Mouse (Mus musculus) midbrain, embryonic 13.5 days (tissue): Measurements from ENCODE around the gene Huwe1. TPM values are rescaled to one million over a fixed set of nuclear protein-coding genes. Genes with fewer than 3 reads are reported as not detected.

Experiments used
- ATAC-seq: fragments of 200-750 bp; cut with Nextera tagmentation; 2 replicates; pipeline ENCODE4 v1.8.0; 2017; ENCODE audit warnings: mild to moderate bottlenecking, moderate TSS enrichment, moderate library complexity
- H3K27ac ChIP-seq: fragments of 300-500 bp; sonication (generic); 2 replicates; pipeline ENCODE4 v1.5.1; 2015; ENCODE audit warnings: inconsistent platforms, mild to moderate bottlenecking, moderate library complexity
- H3K27me3 ChIP-seq: fragments of 300-500 bp; sonication (generic); 2 replicates; pipeline ENCODE4 v1.6.1; 2015; ENCODE audit warnings: mild to moderate bottlenecking, inconsistent platforms
- H3K36me3 ChIP-seq: fragments of 300-500 bp; sonication (generic); 2 replicates; pipeline ENCODE4 v1.6.1; 2015; ENCODE audit warnings: mild to moderate bottlenecking, inconsistent platforms
- H3K4me1 ChIP-seq: fragments of 300-500 bp; sonication (generic); replicated peaks from 2 replicates; pipeline ENCODE4 v1.6.1; 2015; ENCODE audit warnings: inconsistent platforms
- H3K4me2 ChIP-seq: fragments of 300-500 bp; sonication (generic); replicated peaks from 2 replicates; pipeline ENCODE4 v1.6.1; 2015; ENCODE audit warnings: moderate library complexity, mild to moderate bottlenecking, inconsistent platforms
- H3K4me3 ChIP-seq: fragments of 300-500 bp; sonication (generic); replicated peaks from 2 replicates; pipeline ENCODE4 v1.5.1; 2015; ENCODE audit warnings: mild to moderate bottlenecking, inconsistent platforms
- H3K9ac ChIP-seq: fragments of 300-500 bp; sonication (generic); replicated peaks from 2 replicates; pipeline ENCODE4 v1.6.1; 2015; ENCODE audit warnings: mild to moderate bottlenecking, inconsistent platforms
- H3K9me3 ChIP-seq: fragments of 300-500 bp; sonication (generic); 2 replicates; pipeline ENCODE4 v1.6.1; 2016; ENCODE audit warnings: mild to moderate bottlenecking, inconsistent platforms
- WGBS: fragments of 180-500 bp; shearing (Covaris S2); methylation state at CpG from one replicate; pipeline ENCODE4 v1.1.7; 2015; 5-methylcytosine and 5-hydroxymethylcytosine counted together
- polyA plus RNA-seq: library from polyadenylated mRNA; unstranded; fragments of >200 nt; fragmentation: Nextera tagmentation; extraction: Ambion mirVana; gene quantifications from 2 replicates; pipeline ENCODE4 v1.2.1, GENCODE M21; 2015

Gene Huwe1
- polyA plus RNA-seq, 1 experiment from 2014 or later = 65.5 TPM

DNA sequence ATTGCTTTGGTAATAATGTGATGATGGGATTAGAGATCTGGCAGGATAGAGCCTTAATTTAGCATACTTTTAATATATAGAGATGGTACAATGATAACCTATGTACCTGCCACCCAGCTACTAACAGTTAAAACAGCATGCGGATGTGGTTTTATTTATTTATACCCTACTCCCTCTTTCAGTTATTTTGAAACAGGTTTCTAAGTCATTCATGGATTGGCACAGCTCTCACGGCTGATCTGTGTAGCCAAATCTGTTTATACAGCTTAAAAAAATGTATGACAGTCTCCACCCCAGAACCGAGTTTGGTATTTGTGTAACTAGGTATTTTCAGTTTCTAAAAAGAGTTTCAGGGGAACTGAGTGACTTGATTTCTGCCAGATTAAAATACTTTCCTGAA is 17.1 kb downstream of the Huwe1 start:
- Histone ChIP-seq H3K27me3 (no peaks in the 10 kb centered on the region; the same call in 1 of the 2 replicates), H3K36me3 (no peaks in the 10 kb centered on the region), H3K9ac (no peak overlapping the region), H3K4me2 (no peak overlapping the region), H3K9me3 (no peaks in the 10 kb centered on the region), H3K27ac (no peak overlapping the region), H3K4me1 (no peaks in the 10 kb centered on the region), H3K4me3 (no peak overlapping the region)
- 93% methylated on average over 3 of the region's 3 CpGs for WGBS
- no peak for ATAC-seq

DNA sequence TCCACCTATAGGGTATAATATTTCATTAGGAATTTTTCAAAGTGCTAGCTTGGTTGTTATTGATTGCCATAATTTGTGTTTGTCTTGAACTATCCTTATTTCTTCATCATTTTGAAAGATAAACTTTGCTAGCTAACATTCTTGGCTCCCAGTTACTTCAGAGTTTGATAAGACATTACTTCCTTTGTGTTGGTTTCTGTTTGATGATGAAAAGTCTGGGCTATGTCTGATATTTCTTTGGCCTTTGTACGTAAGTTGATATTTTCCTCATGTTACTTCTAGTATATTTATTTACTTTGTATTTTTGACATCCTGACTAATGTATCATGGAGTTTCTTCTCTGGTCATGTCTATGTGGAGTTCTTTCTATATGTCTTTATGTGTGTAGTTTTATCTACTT is 28.4 kb downstream of the Huwe1 start:
- no peaks in the 10 kb centered on the region for H3K36me3 ChIP-seq
- 83% methylated on average over 1 of the region's 1 CpGs for WGBS
- H3K4me3 ChIP-seq = no peak overlapping the region

DNA sequence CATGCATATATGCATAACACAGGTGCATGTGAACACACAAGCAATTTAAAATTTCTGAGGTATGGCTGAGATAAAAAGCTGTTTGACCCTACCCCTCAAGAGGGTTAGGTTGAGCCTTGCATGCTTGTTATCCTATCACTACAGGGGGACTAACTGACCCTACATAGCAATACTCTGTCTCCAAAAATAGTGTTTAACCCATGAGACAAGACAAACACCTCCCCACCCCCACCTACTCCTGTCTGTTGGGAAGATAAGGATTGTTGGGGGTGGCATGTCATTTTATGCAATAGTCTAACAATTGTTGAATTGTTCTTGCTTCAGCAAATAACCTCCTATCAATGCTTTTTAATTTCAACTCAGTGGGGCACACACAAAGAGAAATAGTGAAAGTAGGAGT is 30.7 kb downstream of the Huwe1 start:
- no peak overlapping the region for H3K4me3 ChIP-seq
- peaks cover 6% of the 10 kb centered on the region; the same call in 1 of the 2 replicates for H3K27me3 ChIP-seq
- H3K4me1 ChIP-seq = no peaks in the 10 kb centered on the region
- no peak overlapping the region for H3K27ac ChIP-seq
- no peak for ATAC-seq
- H3K36me3 ChIP-seq = no peaks in the 10 kb centered on the region
- no peaks in the 10 kb centered on the region for H3K9me3 ChIP-seq
- H3K9ac ChIP-seq = no peak overlapping the region
- no peak overlapping the region for H3K4me2 ChIP-seq

More for the DNA sequence above, 28.4 kb downstream of the Huwe1 start:
- ATAC-seq = no peak
- Histone ChIP-seq H3K27me3 (peaks cover 6% of the 10 kb centered on the region; the same call in 1 of the 2 replicates), H3K9me3 (no peaks in the 10 kb centered on the region), H3K27ac (no peak overlapping the region), H3K9ac (no peak overlapping the region), H3K4me1 (no peaks in the 10 kb centered on the region), H3K4me2 (no peak overlapping the region)

DNA sequence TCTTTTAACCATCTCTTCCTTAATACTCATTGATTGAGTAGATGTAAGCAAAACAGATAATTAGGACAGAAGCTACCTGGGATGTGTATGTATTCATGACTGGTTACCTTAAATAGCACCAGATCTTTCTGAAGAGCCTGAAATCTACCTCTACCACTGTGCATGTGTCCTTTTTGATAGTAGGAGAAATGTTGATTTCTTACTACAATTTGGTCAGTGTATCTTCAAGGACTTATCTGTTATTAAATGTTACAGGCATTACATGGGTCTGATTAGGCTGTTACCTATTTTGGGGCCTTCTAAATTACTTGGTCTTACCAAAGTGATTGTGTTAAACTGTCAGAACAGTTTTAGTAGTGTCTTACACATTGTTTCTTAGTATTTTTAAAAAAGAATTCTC is 32.4 kb downstream of the Huwe1 start:
- no peaks in the 10 kb centered on the region for H3K36me3 ChIP-seq
- H3K9me3 ChIP-seq = no peaks in the 10 kb centered on the region
- H3K27ac ChIP-seq = no peak overlapping the region
- no peak overlapping the region for H3K4me3 ChIP-seq
- no peaks in the 10 kb centered on the region for H3K4me1 ChIP-seq
- H3K27me3 ChIP-seq = peaks cover 4% of the 10 kb centered on the region; the same call in 1 of the 2 replicates
- no peak for ATAC-seq
- no peak overlapping the region for H3K4me2 ChIP-seq
- no peak overlapping the region for H3K9ac ChIP-seq

DNA sequence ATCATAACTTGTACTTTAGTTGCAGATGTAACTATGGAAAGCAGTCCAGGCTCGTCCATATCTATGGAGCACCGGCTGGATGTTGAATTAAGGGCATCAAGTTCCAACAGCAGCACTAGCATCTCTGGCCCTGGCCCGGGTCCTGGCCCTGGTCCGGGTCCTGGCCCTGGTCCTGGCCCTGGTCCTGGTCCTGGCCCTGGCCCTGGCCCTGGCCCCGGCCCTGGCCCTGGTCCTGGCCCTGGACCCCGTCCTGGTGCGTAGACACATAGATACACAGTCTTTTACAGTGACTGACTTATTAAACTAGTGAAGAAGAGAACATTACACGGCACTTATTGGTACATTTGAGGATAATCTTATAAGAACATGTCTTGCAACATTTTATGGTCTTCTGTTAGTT is 58.8 kb downstream of the Huwe1 start:
- WGBS = 94% methylated on average over 8 of the region's 8 CpGs
- H3K27ac ChIP-seq = no peak overlapping the region
- no peaks in the 10 kb centered on the region for H3K9me3 ChIP-seq
- H3K4me3 ChIP-seq = no peak overlapping the region
- ATAC-seq = no peak
- no peak overlapping the region for H3K4me2 ChIP-seq
- peaks cover 19% of the 10 kb centered on the region for H3K27me3 ChIP-seq
- peaks cover 23% of the 10 kb centered on the region for H3K36me3 ChIP-seq
- H3K4me1 ChIP-seq = no peaks in the 10 kb centered on the region
- H3K9ac ChIP-seq = no peak overlapping the region

DNA sequence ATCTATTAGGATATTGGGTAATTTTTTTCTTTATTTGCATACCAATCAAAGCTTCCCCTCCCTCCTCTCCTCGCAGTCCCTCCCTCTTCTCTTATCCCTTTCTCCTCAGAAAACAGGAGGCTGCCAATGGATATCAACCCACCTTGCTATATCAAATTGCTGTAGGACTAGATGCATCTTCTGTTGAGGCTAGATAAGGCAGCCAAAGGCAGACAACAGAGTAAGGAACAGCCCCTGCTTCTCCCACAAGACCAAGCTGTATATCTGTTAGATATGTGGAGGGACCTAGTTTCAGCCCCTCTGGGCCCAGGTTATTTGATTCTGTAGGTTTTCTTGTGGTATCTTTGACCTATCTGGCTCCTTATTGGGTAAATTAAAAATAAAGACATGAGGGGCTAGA is 110.1 kb downstream of the Huwe1 start:
- no peak for ATAC-seq
- H3K36me3 ChIP-seq = peaks cover 59% of the 10 kb centered on the region

DNA sequence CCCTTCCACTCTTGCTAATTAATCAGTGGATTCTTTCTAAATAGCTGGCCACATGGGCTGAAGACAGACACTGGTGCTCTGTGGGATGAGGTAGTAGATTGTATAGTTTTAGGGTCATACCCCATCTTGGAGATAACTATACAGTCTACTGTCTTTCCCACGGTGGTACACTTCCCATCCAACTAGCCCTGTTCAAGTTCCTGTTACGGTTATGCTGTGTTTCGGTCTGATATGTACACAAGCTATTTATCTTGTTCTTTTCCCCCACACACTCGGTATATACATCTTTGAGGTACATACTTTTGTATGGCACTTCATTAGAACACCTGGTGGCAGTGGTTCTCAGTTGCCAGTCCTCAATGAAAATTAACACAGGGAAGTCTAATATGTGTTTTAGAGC is 111.7 kb downstream of the Huwe1 start:
- Histone ChIP-seq H3K9me3 (no peaks in the 10 kb centered on the region), H3K27me3 (peaks cover 47% of the 10 kb centered on the region), H3K27ac (no peak overlapping the region), H3K4me3 (no peak overlapping the region), H3K36me3 (peaks cover 56% of the 10 kb centered on the region), H3K4me2 (no peak overlapping the region), H3K9ac (no peak overlapping the region), H3K4me1 (no peaks in the 10 kb centered on the region)
- 92% methylated on average over 4 of the region's 4 CpGs for WGBS
- no peak for ATAC-seq

More for the DNA sequence above, 110.1 kb downstream of the Huwe1 start:
- Histone ChIP-seq H3K9ac (no peak overlapping the region), H3K27ac (no peak overlapping the region), H3K4me3 (no peak overlapping the region), H3K4me2 (no peak overlapping the region), H3K9me3 (no peaks in the 10 kb centered on the region), H3K4me1 (no peaks in the 10 kb centered on the region), H3K27me3 (peaks cover 51% of the 10 kb centered on the region)
- WGBS = 88% methylated on average over 1 of the region's 1 CpGs

DNA sequence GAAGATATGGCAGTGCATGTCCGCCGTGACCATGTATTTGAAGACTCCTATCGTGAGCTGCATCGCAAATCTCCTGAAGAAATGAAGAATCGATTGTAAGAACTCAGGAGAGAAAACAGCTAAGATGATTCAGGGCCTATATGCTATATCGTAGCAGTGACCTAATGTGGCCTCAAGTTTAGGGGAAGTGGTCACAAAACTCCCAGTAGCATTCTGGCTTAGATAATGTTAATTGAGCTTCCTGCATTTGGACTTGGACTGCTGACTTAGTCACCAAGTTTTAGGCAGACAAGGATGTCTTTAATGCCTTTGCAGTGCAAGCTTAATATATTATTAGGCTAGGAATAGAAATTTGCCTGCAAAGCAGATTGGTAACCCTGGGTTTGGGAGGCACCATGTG is 128.8 kb downstream of the Huwe1 start:
- no peak overlapping the region for H3K9ac ChIP-seq
- peaks cover 82% of the 10 kb centered on the region for H3K36me3 ChIP-seq
- no peak overlapping the region for H3K4me2 ChIP-seq
- no peaks in the 10 kb centered on the region for H3K4me1 ChIP-seq
- WGBS = 94% methylated on average over 6 of the region's 6 CpGs
- no peaks in the 10 kb centered on the region for H3K9me3 ChIP-seq
- no peak overlapping the region for H3K4me3 ChIP-seq
- no peak overlapping the region for H3K27ac ChIP-seq
- no peak for ATAC-seq
- H3K27me3 ChIP-seq = peaks cover 42% of the 10 kb centered on the region; the same call in 1 of the 2 replicates

DNA sequence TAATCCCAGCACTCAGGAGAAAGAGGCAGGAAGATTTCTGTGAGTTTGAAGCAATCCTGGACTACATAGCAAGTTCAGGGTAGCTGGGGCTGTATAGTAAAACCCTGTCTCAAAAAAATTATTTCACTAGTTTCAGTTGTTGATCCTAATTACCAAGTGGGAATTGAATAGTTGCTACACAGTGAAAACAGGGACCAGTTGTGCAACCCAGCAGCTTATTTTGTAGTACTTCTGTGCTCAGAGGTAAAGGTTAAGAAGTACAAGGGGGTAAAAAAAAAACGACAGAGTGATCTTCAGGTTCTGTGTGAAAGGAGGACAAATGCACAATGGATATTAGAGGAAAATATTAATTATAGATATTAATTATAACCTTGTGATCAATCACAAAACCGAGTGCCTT is 138.2 kb downstream of the Huwe1 start:
- ATAC-seq = no peak
- 45% methylated on average over 2 of the region's 2 CpGs for WGBS
- Histone ChIP-seq H3K9me3 (no peaks in the 10 kb centered on the region), H3K9ac (no peak overlapping the region), H3K4me2 (no peak overlapping the region), H3K27me3 (peaks cover 19% of the 10 kb centered on the region; the same call in 1 of the 2 replicates), H3K4me3 (no peak overlapping the region), H3K4me1 (no peaks in the 10 kb centered on the region), H3K36me3 (peaks cover 9% of the 10 kb centered on the region), H3K27ac (no peak overlapping the region)

DNA sequence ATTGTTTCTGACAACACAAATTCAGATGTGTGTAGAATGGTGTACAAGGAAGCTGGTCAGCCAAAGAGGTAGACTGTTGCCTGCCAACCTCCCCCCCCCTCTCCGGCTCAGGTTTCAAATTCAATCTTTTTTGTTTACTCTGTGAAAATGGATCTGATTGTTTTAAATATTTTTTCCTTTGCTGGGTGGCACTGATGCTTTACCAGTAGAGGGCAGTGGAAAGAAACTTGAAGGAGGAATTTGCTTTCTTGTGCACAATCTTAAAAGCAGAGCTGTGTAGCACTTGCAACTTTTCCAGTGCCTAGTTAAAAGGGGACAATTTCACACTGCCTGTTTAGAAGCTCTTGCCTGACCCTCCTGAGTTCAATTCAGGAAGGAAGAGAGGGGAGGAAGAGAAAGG is 146.4 kb downstream of the Huwe1 start:
- no peak for ATAC-seq
- WGBS = 76% methylated on average over 1 of the region's 1 CpGs
- Histone ChIP-seq H3K9ac (no peak overlapping the region), H3K9me3 (no peaks in the 10 kb centered on the region), H3K36me3 (no peaks in the 10 kb centered on the region), H3K27ac (no peak overlapping the region), H3K27me3 (peaks cover 17% of the 10 kb centered on the region; the same call in 1 of the 2 replicates), H3K4me2 (no peak overlapping the region), H3K4me3 (no peak overlapping the region), H3K4me1 (no peaks in the 10 kb centered on the region)

DNA sequence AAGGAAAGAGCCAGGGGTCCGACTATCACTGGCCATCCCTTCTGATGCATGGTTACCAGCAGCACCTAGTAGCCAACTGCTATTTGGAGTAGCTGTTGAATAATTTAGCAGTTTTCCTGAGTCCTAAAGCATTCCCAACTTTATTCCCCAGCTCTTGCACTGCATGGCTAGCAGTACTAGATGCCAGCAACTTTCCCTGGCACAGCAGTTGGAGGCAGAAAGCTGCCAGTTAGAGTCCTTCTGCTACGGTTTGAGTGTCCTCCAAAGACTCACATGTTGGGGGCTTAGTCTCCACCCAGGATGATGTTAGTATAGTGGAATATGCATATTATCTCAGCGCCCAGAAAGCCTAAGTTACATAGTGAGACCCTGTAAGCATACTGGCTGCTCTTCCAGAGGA is 147.2 kb downstream of the Huwe1 start:
- H3K4me3 ChIP-seq = no peak overlapping the region
- no peak for ATAC-seq
- no peak overlapping the region for H3K9ac ChIP-seq
- no peak overlapping the region for H3K27ac ChIP-seq
- 73% methylated on average over 3 of the region's 3 CpGs for WGBS
- peaks cover 17% of the 10 kb centered on the region; the same call in 1 of the 2 replicates for H3K27me3 ChIP-seq
- no peak overlapping the region for H3K4me2 ChIP-seq
- no peaks in the 10 kb centered on the region for H3K36me3 ChIP-seq
- H3K9me3 ChIP-seq = no peaks in the 10 kb centered on the region
- H3K4me1 ChIP-seq = no peaks in the 10 kb centered on the region

DNA sequence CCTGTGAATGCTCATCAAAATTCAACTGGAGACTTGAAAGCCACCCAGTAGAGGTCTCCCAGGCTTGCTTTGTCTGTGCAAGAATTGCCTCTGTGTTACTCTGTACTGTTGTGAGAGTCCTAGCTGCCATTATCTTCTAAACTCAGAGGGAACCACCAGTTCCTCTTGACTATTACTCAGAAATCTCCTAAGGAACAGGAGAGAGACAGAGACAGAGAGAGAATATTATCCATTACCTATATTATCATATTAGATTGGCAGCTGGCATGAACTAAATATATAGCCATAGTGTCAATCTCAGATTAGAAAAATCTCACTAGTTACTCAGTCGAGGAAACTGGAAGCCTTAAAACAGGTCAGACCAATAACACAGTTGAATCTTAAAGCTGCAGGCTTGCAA is 149.6 kb downstream of the Huwe1 start:
- H3K9ac ChIP-seq = no peak overlapping the region
- no peaks in the 10 kb centered on the region for H3K36me3 ChIP-seq
- no peaks in the 10 kb centered on the region for H3K9me3 ChIP-seq
- no peak overlapping the region for H3K4me3 ChIP-seq
- no peak for ATAC-seq
- WGBS = 50% methylated on average over 1 of the region's 1 CpGs
- H3K4me1 ChIP-seq = no peaks in the 10 kb centered on the region
- no peak overlapping the region for H3K27ac ChIP-seq
- peaks cover 17% of the 10 kb centered on the region; the same call in 1 of the 2 replicates for H3K27me3 ChIP-seq
- no peak overlapping the region for H3K4me2 ChIP-seq

DNA sequence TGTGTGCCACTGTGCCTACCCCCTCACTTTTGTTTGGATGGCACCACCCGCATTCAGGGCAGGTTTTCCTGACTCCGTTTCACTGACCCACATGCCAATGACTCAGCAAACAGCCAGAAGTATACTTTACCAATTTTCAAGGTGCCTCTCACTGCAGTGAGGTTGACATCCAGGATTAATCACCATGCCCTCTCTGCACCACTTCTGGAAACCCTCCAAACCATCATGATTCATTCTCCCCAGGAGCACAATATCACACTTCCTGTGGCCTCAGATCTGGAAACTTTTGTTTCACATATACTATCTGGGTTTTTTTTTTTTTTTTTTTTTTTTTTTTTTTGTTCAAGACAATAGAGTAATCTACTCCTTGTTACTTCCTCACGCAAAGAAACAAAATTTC is 150.6 kb downstream of the Huwe1 start:
- ATAC-seq = no peak
- Histone ChIP-seq H3K27me3 (peaks cover 17% of the 10 kb centered on the region; the same call in 1 of the 2 replicates), H3K4me3 (no peak overlapping the region), H3K9me3 (no peaks in the 10 kb centered on the region), H3K4me1 (no peaks in the 10 kb centered on the region), H3K9ac (no peak overlapping the region), H3K36me3 (no peaks in the 10 kb centered on the region), H3K27ac (no peak overlapping the region), H3K4me2 (no peak overlapping the region)
- WGBS = 88% methylated on average over 3 of the region's 3 CpGs
